Mouse (Mus musculus) midbrain, embryonic 16.5 days (tissue): Measurements from ENCODE around the gene Ksr1. TPM values are rescaled to one million over a fixed set of nuclear protein-coding genes. Genes with fewer than 3 reads are reported as not detected.
A peak's percentile ranks its signal among the peaks of the same experiment; 100 is the strongest.

ENCODE experiments used
- ATAC-seq: fragments of 200-750 bp; cut with Nextera tagmentation; 2 replicates; pipeline ENCODE4 v1.8.0; 2017; ENCODE audit warnings: moderate TSS enrichment
- H3K27ac ChIP-seq: fragments of 300-500 bp; sonication (generic); 2 replicates; pipeline ENCODE4 v1.5.1; 2014; ENCODE audit warnings: mild to moderate bottlenecking, low read length, mixed read lengths
- H3K27me3 ChIP-seq: fragments of 300-500 bp; sonication (generic); 2 replicates; pipeline ENCODE4 v1.6.1; 2014; ENCODE audit warnings: low read depth, low read length, mixed read lengths; ENCODE audit not compliant: control insufficient read depth, insufficient read depth
- H3K36me3 ChIP-seq: fragments of 300-500 bp; sonication (generic); 2 replicates; pipeline ENCODE4 v1.6.1; 2014; ENCODE audit warnings: mild to moderate bottlenecking, low read length, moderate library complexity, mixed read lengths; ENCODE audit not compliant: control insufficient read depth, insufficient read depth
- H3K4me1 ChIP-seq: fragments of 300-500 bp; sonication (generic); 2 replicates; pipeline ENCODE4 v1.6.1; 2014; ENCODE audit warnings: mild to moderate bottlenecking, low read length, mixed read lengths; ENCODE audit not compliant: control insufficient read depth, insufficient read depth
- H3K4me2 ChIP-seq: fragments of 300-500 bp; sonication (generic); 2 replicates; pipeline ENCODE4 v1.6.1; 2014; ENCODE audit warnings: mild to moderate bottlenecking, low read length, mixed read lengths
- H3K4me3 ChIP-seq: fragments of 300-500 bp; sonication (generic); 2 replicates; pipeline ENCODE4 v1.5.1; 2014; ENCODE audit warnings: low read depth, mild to moderate bottlenecking, low read length, moderate library complexity, mixed read lengths
- H3K9ac ChIP-seq: fragments of 300-500 bp; sonication (generic); 2 replicates; pipeline ENCODE4 v1.6.1; 2014; ENCODE audit warnings: low read depth, low read length, mixed read lengths
- H3K9me3 ChIP-seq: fragments of 300-500 bp; sonication (generic); replicated peaks from 2 replicates; pipeline ENCODE4 v1.6.1; 2014; ENCODE audit warnings: mild to moderate bottlenecking, low read length, mixed read lengths; ENCODE audit not compliant: control insufficient read depth, poor library complexity, severe bottlenecking
- WGBS: fragments of 180-500 bp; shearing (Covaris S2); extraction: QIAGEN DNeasy Blood & Tissue Kit; methylation state at CpG from one replicate; pipeline ENCODE4 v1.1.7; 2014; 5-methylcytosine and 5-hydroxymethylcytosine counted together
- polyA plus RNA-seq: library from polyadenylated mRNA; unstranded; fragments of >200 nt; fragmentation: Nextera tagmentation; extraction: Ambion mirVana; gene quantifications from 2 replicates; pipeline ENCODE4 v1.2.1, GENCODE M21; 2015

Gene Ksr1
- polyA plus RNA-seq, 1 experiment from 2014 or later = 4.5 TPM

DNA sequence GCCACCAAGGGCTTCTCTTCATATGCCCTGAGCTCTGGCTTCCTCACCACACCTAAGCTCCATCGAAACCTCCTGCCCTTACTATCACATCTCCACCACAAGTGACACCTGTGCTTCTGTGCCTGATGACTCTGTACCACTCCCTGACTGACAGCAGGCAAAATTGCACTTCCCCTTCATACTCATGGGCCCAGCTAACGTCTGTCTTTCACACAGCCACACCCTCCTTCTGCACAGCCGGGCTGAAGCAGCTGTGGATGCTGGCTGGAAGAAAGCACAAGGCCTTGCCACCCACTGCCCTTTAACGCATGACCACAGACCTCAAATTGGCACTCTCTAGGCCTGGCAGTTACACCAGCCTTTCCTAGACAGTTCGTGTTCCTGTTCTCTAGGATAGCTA is 6.5 kb upstream of the Ksr1 start:
- ATAC-seq = no peak
- WGBS = 67% methylated on average over 5 of the region's 5 CpGs

DNA sequence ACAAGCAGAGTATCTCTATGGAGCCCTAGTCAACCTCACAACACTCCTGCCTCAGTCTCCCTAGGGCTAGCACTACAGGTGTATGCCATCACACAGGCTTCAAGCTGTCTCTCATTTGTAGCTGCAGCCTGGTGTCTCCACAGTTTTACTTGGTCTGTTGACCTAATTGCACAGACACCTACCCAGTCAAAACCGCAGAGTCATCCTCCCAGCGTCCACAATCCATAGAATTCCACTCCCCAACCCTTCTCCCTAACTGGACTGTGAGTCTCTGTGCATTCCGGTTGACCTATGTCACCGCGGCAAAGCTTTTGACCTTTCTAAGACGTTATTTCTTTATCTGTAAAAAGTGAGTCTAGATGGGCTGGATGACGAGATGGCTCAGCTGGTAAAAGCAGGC is 5.7 kb upstream of the Ksr1 start:
- Histone ChIP-seq H3K4me1 (no peaks in the 10 kb centered on the region), H3K4me3 (no peak overlapping the region), H3K27ac (no peak overlapping the region), H3K9ac (no peak overlapping the region), H3K4me2 (no peak overlapping the region), H3K9me3 (no peaks in the 10 kb centered on the region), H3K27me3 (no peaks in the 10 kb centered on the region), H3K36me3 (no peaks in the 10 kb centered on the region)
- 77% methylated on average over 7 of the region's 7 CpGs for WGBS
- ATAC-seq = no peak

More for the DNA sequence above, 6.5 kb upstream of the Ksr1 start:
- no peaks in the 10 kb centered on the region for H3K9me3 ChIP-seq
- no peaks in the 10 kb centered on the region for H3K27me3 ChIP-seq
- H3K4me2 ChIP-seq = no peak overlapping the region
- H3K36me3 ChIP-seq = no peaks in the 10 kb centered on the region
- H3K4me3 ChIP-seq = no peak overlapping the region
- H3K9ac ChIP-seq = no peak overlapping the region
- no peak overlapping the region for H3K27ac ChIP-seq
- H3K4me1 ChIP-seq = no peaks in the 10 kb centered on the region

GRCm38 (mm10) chr11:79150301-79150700 is 4.1 kb upstream of the Ksr1 start:
- no peak for ATAC-seq
- no peak overlapping the region for H3K27ac ChIP-seq
- H3K27me3 ChIP-seq = no peaks in the 10 kb centered on the region
- no peak overlapping the region for H3K4me3 ChIP-seq
- H3K4me1 ChIP-seq = peaks cover under 1% of the 10 kb centered on the region; the same call in 1 of the 2 replicates
- no peak overlapping the region for H3K9ac ChIP-seq
- H3K4me2 ChIP-seq = no peak overlapping the region
- WGBS = 77% methylated on average over 3 of the region's 3 CpGs
- no peaks in the 10 kb centered on the region for H3K9me3 ChIP-seq
- no peaks in the 10 kb centered on the region for H3K36me3 ChIP-seq

- Histone ChIP-seq H3K4me3 (no peak overlapping the region), H3K36me3 (no peaks in the 10 kb centered on the region), H3K4me1 (peaks cover 10% of the 10 kb centered on the region), H3K27ac (no peak overlapping the region), H3K4me2 (no peak overlapping the region), H3K27me3 (no peaks in the 10 kb centered on the region), H3K9ac (no peak overlapping the region), H3K9me3 (no peaks in the 10 kb centered on the region)
- ATAC-seq = no peak
- 95% methylated on average over 4 of the region's 4 CpGs for WGBS
Measured at GRCm38 (mm10) chr11:79149295-79149694, 3.1 kb upstream of the Ksr1 start.

DNA sequence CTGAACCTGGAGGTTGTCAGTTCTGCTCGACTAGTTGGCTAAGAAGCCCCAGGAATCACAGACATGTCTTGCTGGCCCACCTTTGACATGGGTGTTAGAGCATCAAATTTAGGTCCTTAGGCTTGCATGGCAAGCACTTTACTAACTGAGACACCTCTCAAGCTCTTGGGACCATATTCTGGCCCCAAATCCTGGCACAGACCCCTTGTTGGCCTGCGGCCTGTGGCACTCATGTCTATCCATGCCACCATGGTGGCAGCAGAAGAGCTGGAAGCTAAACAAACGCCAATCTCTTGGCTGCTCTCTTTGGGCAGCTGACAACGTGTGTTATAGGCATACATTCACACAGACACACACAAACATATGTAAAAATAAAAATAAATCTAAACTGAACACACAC is 2.6 kb upstream of the Ksr1 start:
- no peaks in the 10 kb centered on the region for H3K36me3 ChIP-seq
- no peaks in the 10 kb centered on the region for H3K27me3 ChIP-seq
- H3K9ac ChIP-seq = no peak overlapping the region
- H3K4me2 ChIP-seq = no peak overlapping the region
- H3K4me1 ChIP-seq = peaks cover 16% of the 10 kb centered on the region
- ATAC-seq = no peak
- no peak overlapping the region for H3K27ac ChIP-seq
- no peaks in the 10 kb centered on the region for H3K9me3 ChIP-seq
- H3K4me3 ChIP-seq = no peak overlapping the region
- 81% methylated on average over 4 of the region's 4 CpGs for WGBS

- peak overlapping the region; percentile 79 for H3K4me2 ChIP-seq
- H3K9me3 ChIP-seq = no peaks in the 10 kb centered on the region
- H3K27me3 ChIP-seq = no peaks in the 10 kb centered on the region
- H3K4me3 ChIP-seq = peak overlapping the region; percentile 90
- no peaks in the 10 kb centered on the region for H3K36me3 ChIP-seq
- ATAC-seq = peak; percentile 30
- H3K9ac ChIP-seq = peak overlapping the region; percentile 91
- H3K4me1 ChIP-seq = peaks cover 17% of the 10 kb centered on the region
- WGBS = under 1% methylated on average over 55 of the region's 62 CpGs
- H3K27ac ChIP-seq = peak overlapping the region; percentile 92
Measured at GRCm38 (mm10) chr11:79145283-79146265, 633 bp downstream of the Ksr1 start.

GRCm38 (mm10) chr11:79144741-79145140 is 1.5 kb downstream of the Ksr1 start:
- peaks cover 17% of the 10 kb centered on the region for H3K4me1 ChIP-seq
- H3K9me3 ChIP-seq = no peaks in the 10 kb centered on the region
- H3K27me3 ChIP-seq = no peaks in the 10 kb centered on the region
- no peak for ATAC-seq
- H3K4me2 ChIP-seq = peak overlapping the region; percentile 79
- H3K9ac ChIP-seq = peak overlapping the region; percentile 91
- no peaks in the 10 kb centered on the region for H3K36me3 ChIP-seq
- WGBS = 25% methylated on average over 1 of the region's 1 CpGs
- H3K27ac ChIP-seq = no peak overlapping the region
- H3K4me3 ChIP-seq = peak overlapping the region; percentile 90

GRCm38 (mm10) chr11:79144043-79144591 is 2.1 kb downstream of the Ksr1 start:
- Histone ChIP-seq H3K4me3 (no peak overlapping the region; the same call in 1 of the 2 replicates), H3K27me3 (no peaks in the 10 kb centered on the region), H3K4me2 (peak overlapping the region; percentile 79), H3K9me3 (no peaks in the 10 kb centered on the region), H3K9ac (no peak overlapping the region), H3K27ac (no peak overlapping the region), H3K36me3 (no peaks in the 10 kb centered on the region), H3K4me1 (peaks cover 17% of the 10 kb centered on the region)
- no peak for ATAC-seq
- WGBS = 68% methylated on average over 2 of the region's 2 CpGs

DNA sequence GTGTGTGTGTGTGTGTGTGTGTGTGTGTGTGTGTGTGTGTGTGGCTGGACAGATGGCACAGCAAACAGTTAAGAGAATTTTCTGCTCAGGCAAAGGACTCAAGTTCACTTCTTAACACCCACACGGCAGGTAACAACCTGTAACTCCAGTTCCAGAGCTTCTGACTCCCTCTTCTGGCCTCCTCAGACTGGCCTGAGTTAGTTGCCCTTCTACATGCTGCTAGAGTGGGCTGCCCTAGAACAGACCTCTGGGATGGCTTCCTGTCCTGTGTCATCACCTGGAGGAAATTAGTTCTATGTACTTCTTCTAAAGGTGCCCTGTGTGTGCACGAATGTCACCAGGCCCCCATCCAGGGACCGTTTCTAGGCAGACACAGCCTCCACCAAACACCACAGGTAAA is 2.9 kb downstream of the Ksr1 start:
- WGBS = 93% methylated on average over 3 of the region's 3 CpGs
- H3K27ac ChIP-seq = no peak overlapping the region
- H3K9ac ChIP-seq = no peak overlapping the region
- no peak for ATAC-seq
- H3K36me3 ChIP-seq = no peaks in the 10 kb centered on the region
- no peaks in the 10 kb centered on the region for H3K9me3 ChIP-seq
- peaks cover 17% of the 10 kb centered on the region for H3K4me1 ChIP-seq
- no peaks in the 10 kb centered on the region for H3K27me3 ChIP-seq
- no peak overlapping the region for H3K4me3 ChIP-seq
- H3K4me2 ChIP-seq = no peak overlapping the region
